Mouse (Mus musculus) frontal cortex, adult 2 months (tissue): ENCODE data around the gene Tmem56. TPM values are rescaled to one million over a fixed set of nuclear protein-coding genes. Genes with fewer than 3 reads are reported as not detected.

Experiments used
- DNase-seq, 2 experiments: peaks; one replicate each; pipeline ENCODE4 v3.0.0; 2022; ENCODE audit warnings: low spot score in 1 of 2; ENCODE audit errors: extremely low spot score in 1 of 2
- polyA plus RNA-seq: library from polyadenylated mRNA; depleted of rRNA; stranded (reverse); fragments of >200 nt; gene quantifications from 2 replicates; pipeline ENCODE4 v1.2.3, GENCODE M21; 2012; rRNA removed

The Tmem56 gene
- polyA plus RNA-seq, 1 experiment: 16.7 TPM

DNA sequence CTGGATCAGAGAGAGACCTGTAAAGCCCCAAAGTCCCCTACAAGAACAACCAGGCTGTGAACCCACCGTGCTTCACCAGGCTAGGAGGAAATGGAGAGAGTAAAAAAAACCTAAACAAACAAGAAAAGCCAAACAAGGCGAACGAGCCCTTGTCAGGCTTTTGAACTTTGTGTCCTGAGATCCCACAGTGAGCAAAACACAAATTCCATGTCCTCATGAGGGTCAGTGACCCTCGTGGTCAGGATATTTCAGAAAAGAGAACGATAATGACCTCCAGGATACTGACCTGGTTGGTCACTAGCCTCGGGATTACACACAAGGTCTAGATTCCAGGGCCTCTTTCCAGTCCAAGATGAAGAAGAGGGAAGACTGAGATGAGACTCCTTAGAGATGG is 111.0 kb downstream of the Tmem56 start:
- no peak for DNase-seq

DNA sequence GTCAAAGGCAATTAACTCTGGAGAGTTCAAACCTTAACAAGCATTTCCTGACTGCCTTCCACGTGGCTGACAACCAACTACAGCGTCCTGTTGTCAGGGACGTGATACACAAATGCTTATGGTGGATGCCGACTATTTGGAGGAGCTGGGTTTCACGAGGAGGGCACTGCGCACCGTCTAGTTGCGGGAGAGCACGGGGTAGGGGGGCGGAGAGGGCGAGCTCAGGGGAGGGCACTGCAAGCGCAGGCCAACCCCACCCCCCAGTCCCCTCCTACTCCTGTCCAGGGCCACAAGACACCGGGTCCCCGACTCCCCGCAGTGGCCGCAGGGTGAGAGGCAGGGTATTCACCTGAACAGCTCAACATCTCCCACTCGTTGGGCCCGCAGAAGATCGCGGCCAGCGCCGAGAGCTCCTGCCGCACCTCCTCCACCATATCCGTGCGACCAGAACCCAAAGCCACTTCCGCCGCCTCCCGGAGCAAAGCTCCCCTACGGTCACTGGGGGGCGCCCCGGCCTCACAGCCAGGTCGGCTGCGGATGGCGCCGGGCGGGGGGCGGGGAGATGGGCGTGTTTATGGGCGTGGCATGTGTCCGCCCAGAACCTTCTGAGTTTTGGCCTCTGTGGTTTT is 111.5 kb downstream of the Tmem56 start, which contains the start of gene Rwdd3:
TSS of gene Rwdd3 (minus strand) at position 453 of the 629 bp plus-strand sequence.
- peak; percentile 83 to 92 for DNase-seq

DNA sequence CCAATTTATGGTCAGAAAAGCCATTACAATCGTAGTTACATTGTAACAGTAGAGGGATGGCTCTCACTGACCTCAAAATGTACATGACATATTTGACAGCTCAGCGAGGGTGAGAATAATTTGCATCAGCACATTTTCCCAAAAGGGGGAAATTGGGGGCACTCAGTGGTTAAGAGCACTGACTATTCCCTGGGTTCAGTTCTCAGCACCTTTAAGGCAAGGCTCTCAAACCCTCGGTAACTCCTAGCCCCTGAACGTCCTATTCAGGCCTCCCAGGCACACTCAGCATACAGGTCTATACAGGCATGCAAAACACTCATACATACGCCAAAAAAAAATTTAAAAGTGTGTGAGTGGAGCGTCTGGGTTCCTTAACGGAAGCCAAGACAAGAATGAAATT is 112.3 kb downstream of the Tmem56 start:
- no peak for DNase-seq

DNA sequence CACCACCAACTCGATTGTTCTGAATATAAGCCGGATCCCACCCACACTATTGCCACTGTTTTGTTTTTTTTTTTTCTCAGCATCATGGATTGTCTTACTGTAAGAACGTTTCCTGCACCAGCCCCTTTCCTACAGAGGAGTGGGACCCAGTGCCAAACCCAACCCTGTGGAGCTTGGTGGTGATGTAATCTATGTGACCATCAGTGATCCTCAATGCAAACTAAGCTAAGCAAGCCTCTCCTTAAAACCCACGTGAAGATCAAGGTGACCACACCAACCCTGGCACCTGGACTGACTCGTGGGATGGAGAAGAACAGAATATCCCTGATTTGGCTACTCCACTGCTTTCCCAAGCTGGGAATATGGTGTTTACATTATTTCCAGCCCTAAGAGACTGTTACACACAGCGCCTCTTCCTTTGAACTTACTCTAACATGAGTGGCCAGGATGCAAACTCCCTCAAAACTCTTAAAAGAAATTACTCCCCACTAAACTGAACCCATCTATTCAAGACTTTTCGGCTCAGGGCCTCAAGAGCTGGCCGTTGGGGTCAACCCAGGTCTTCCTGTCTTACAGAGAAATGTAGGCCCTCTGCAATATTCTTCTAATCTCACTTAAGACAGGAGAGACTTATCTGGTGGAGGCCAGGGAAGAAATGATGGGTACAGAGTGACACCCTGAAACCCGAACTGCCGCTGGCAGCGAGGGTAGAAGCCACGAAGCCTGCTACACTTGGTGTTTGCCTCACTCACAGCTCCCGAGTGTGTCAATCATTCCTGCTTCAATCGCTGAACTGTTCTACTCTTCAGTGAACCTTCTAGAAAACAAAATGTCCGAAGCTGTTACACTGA is 113.6 kb downstream of the Tmem56 start:
- no peak for DNase-seq

DNA sequence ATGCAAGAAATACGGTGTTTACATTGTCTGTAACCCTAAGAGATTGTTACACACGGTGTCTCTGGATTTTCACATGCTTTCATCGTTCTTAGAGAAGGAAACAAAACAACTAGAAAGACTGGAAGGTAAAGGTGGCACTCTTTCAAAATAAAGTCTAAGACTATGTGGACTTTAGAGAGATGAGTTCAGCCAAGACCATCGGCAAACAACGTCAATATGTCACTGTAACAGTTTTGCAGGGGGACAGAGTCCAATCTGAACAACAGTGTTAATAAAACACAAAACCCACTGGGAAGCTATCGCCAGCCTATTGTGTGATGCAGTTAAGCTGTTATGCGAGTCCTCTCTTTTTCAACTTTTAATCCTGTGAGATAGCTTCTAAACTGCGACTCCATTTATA is 114.3 kb downstream of the Tmem56 start:
- DNase-seq: no peak

DNA sequence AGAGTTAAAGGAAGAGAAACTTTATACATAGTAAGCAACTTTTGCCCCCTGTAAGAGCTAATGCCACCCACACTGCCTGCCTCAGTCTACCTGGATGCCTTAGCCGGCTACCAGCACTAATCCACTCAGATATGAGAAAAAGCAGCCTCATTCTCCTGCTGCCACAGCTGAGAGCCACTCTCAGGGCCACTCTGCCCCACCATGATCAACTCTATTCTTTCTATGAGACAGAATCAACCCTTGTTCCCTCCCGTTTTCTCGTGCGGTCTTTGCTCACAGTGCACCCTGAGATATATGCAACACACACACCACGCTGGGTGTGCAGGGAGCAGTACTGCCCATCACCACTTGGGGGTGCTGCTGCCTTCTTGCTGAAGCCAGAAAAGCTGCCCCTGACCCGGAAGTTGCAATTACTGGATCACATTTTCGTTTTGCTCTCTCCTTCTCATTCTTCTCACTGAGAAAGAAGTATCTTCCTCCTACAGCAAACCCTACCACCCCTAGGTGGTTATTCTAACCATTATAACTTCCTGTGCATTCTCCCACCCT is 119.6 kb downstream of the Tmem56 start:
- DNase-seq: peak in 1 of 2 experiments; percentile 77

DNA sequence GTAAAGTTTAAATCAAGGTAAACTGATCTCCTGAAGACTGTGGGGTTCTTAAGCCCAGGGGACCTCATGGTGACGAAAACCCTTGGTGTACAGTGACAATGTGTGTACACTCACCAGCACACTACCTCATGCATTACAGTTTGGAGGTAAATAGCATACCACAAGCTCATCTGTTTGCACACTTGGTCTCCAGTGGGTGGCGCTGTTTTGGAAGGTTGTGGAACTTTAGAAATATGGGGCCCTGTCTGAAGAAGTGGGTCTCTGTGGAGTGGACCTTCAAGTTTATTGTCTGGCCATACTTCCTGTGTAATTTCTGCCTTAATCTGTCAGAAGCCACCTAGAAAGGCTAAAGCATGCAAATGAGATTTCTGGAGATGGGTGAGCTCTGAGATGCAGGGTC is 121.2 kb downstream of the Tmem56 start:
- no peak for DNase-seq

DNA sequence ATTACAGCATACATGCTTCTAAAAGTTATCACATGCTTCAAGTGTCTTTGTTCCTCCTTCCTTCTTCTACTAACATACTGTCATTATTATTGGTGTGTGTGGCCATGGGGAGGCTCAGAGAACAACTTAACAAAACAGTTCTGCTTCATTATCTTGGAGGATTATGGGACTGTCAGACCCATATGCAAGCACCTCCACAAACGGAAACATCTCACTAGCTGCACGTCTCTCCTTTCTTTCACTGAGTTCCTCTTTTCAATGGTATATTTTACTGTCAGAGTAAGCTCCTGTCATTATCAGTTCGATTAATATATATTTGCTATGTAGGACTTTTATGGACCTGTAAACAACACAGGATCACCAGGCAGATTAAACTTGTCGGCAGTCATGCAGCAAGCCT is 122.5 kb downstream of the Tmem56 start:
- DNase-seq: no peak

DNA sequence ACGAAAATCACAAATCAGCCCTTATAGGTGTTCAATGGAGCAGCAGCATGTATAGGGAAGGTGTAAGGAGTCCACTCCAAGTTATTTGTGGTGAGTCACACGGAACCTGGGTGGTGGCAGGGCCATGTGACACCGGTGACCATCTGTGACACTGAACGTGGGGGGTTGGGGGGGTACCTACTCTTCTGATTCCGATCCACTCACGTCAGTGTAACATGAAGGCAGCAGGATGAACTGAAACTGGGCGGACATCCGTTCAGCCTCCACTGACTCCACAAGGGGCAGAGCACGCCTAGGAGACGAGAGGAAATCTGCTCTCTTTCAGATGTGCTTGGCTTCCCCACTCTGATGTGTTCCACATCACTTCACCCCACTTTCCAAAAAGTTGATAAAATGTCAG is 123.3 kb downstream of the Tmem56 start:
- no peak for DNase-seq

DNA sequence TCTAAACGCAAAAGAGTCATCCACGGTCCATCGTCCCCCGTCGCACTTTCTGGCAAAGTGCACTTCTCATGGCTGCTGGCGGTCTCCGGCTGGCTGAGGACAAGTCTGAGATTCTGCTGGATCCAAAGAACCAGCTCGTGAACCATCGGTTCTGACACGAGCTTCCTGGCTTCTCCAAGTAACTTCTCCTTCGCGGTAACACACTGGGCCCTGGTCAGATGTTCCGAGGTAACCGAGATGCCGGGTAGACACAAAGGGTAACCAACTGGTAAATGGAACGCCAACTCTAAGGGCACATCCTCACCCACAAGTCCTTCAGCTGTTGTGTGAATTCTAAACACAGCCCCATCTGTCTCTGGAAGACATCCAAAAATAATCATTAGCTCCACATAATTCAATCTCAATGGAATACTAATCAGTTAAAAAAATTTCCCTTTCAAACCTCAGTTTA is 124.0 kb downstream of the Tmem56 start:
- DNase-seq: no peak

DNA sequence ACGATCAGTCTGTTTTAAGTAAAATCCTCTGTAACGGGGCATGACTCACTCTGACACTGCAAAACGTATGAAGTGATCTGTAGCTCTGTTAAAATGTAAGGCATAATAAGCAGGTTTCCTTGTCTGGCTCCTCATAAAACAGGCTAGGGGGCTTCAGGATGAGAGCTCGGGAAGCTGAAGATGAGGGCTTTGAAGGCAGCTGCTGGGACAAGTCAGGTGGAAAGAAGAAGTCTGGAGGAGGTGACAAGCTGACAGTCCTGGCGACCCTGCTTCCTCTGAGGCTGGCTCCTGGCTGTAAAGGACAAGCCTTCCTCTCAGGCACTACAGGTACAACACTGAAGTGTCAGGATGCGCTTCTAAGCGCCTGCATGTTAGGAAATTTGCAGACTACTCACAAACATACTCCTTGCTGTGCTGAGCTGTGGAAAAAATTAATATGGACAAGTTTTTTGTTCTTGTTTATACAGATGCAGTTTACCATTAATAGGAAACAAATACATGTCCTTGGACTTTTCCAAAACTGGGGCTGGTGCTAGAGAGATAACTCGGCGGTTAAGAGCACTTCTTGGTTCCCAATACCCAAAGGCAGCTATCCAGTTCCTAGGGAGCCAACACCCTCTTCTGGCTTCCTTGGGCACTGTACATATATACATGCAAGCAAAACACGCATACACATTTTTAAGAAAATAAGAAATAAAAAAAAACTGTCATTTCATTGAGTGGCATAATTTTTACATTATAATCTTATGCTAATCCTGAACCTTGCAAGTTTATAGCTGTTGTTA is 125.2 kb downstream of the Tmem56 start:
- no peak for DNase-seq

DNA sequence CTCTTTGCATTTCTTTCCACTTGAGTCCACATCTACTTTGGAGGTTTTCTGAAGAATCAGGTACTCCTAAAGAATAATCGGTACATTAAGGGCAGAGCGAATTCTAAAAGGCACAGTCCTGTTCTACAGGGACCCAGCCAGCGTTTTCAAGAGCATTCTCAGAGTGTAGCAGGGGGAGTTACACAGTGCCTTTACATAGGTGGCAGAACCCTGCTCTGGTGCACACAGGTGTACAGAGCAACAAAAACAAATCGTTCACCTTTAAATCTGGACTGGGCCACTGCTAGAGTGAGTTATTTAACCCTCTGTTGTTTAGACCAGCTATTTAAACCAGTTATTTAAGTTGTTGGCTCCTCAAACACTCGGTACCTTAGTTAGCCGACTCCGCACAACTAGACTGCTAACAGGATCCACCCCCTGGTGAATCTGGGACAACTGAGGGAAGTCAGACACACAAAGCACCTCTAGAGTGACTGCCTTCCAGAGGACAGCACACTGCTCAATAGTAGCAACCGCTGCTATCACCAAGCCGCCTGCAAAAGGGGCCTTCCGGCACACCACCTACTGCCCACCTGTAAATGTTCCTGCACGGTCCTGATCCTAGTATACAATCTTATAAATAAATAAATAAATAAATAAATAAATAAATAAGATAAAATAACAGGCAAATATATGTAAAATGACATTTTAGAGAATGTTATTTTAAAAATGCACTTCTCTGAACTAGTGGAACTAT is 126.3 kb downstream of the Tmem56 start:
- no peak for DNase-seq

DNA sequence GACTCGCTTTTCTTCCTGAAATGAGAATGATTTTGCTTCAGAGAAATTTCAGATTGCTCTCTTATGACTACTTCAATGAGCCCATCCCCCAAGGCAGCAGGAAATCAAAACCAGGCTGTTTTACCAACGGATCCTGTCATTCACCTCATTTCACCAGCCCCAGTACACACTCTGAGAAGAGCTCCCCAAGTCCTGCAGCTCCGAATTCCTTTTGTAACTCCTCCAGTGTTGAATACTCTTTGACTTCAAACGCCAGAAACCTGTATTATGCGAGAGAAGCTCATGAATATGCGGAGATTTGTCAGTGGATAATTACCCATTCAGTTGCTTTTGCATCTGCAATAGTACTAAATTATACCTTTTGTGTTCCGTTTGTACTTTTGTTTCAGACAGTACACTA is 126.9 kb downstream of the Tmem56 start:
- DNase-seq: no peak

Other genes with a start within 250 kb of the Tmem56 start
- 7.2 and 7.4 TPM in 2 replicates for gene Rwdd3, start 111.4 kb downstream of the Tmem56 start, polyA plus RNA-seq
- 14.5 and 15.2 TPM in 2 replicates for gene Alg14, start 8.7 kb upstream of the Tmem56 start, polyA plus RNA-seq
- gene Cnn3, start 143.4 kb upstream of the Tmem56 start, polyA plus RNA-seq: 188 and 193 TPM in 2 replicates
- gene Slc44a3, start 249.3 kb upstream of the Tmem56 start, polyA plus RNA-seq: 0.21 and 0.46 TPM in 2 replicates